In genomic region chrX:102159778-102160177, GRCm38 (mm10) we compare ENCODE assay signal across 9 mouse cellular contexts. TPM values are rescaled to one million over a fixed set of nuclear protein-coding genes. Genes with fewer than 3 reads are reported as not detected.
DNase-seq lines count a peak whose midpoint lies in the region; ATAC-seq lines count a peak whose summit lies in the region.
"Had no signal": no experiment of that assay in that cellular context is flagged by ENCODE, and none has a peak within 500 bp of the region (broad histone marks: within the 10 kb centered on the region; RNA-seq: fewer than 3 reads in every experiment).

No protein-coding gene starts in this region.

- no peak overlapping the region for H3K4me3 ChIP-seq in liver, embryonic 11.5 days (ENCODE audit: low read depth, low read length)
- H3K4me3 ChIP-seq: erythroblast, embryonic 14.5 days had no signal

- H3K27ac ChIP-seq in liver, embryonic 11.5 days (ENCODE audit: low read depth, low read length): no peak overlapping the region

- H3K4me1 ChIP-seq in liver, embryonic 11.5 days (replicated peaks; ENCODE audit: control insufficient read depth, insufficient read depth, low read length): no peaks in the 10 kb centered on the region

- no peaks in the 10 kb centered on the region for H3K36me3 ChIP-seq in liver, embryonic 11.5 days (ENCODE audit: control insufficient read depth, insufficient read depth, low read length)

- H3K9me3 ChIP-seq in liver, embryonic 11.5 days (ENCODE audit: control insufficient read depth, low read length): no peaks in the 10 kb centered on the region

- H3K9ac ChIP-seq in liver, embryonic 11.5 days (ENCODE audit: low read depth, low read length): no peak overlapping the region

- H3K27me3 ChIP-seq in liver, embryonic 11.5 days (replicated peaks; ENCODE audit: control insufficient read depth, insufficient read depth, low read length): no peaks in the 10 kb centered on the region; the same call in 1 of the 2 replicates

- DNase-seq in cerebellum, adult 9-10 months: peak; percentile 13
- no peak for DNase-seq in cerebellum, postnatal 4 days (ENCODE audit: low spot score in 2 of 2)
- peak; percentile 51 for DNase-seq in liver
- DNase-seq in liver, embryonic 11.5 days (ENCODE audit: low spot score): no peak
- peak; percentile 18 for DNase-seq in adrenal gland, postnatal 25 days
- peak; percentile 20 to 68 for DNase-seq in kidney, postnatal 36 days
- peak; percentile 6 for DNase-seq in testis, postnatal 14 days (ENCODE audit: low spot score)
- DNase-seq in layer of hippocampus, adult 9-10 months (ENCODE audit: low spot score): no peak

- no peak for ATAC-seq in liver, embryonic 11.5 days (replicated peaks; ENCODE audit: low FRiP score)

- 50% methylated on average over 2 of the region's 2 CpGs for WGBS in liver, embryonic 11.5 days

- H3K4me2 ChIP-seq in liver, embryonic 11.5 days: no peak overlapping the region

RNA-seq across cellular contexts. Expression of gene Ercc6l, which starts 2.9 kb away (rescaled TPM):
- 20.9 and 23.8 TPM in 2 replicates for polyA plus RNA-seq in liver, embryonic 11.5 days (2014; fragmentation: Nextera tagmentation; extraction: Ambion mirVana)
- 1.3 and 1.5 TPM in 2 replicates for total RNA-seq in adrenal gland, postnatal 25 days (2021)

RNA-seq across cellular contexts. Expression of gene Rps4x, which starts 29.4 kb away (rescaled TPM):
- 920 and 973 TPM in 2 replicates for polyA plus RNA-seq in liver, embryonic 11.5 days (2014; fragmentation: Nextera tagmentation; extraction: Ambion mirVana)
- 756 and 803 TPM in 2 replicates for total RNA-seq in adrenal gland, postnatal 25 days (2021)

RNA-seq across cellular contexts. Expression of gene Pin4, which starts 40.5 kb away (rescaled TPM):
- polyA plus RNA-seq in liver, embryonic 11.5 days (2014; fragmentation: Nextera tagmentation; extraction: Ambion mirVana): 75.7 and 82.0 TPM in 2 replicates
- 57.5 and 116 TPM in 2 replicates for total RNA-seq in adrenal gland, postnatal 25 days (2021)

Comparison
In these comparisons a context has a peak if more than half of its experiments do, and no peak if none do; other contexts are left out.
1. DNase-seq: peak in cerebellum, adult 9-10 months (single experiment), liver (single experiment), adrenal gland, postnatal 25 days (single experiment), kidney, postnatal 36 days (2 of 2) and testis, postnatal 14 days (single experiment); none in cerebellum, postnatal 4 days (0 of 2), liver, embryonic 11.5 days (single experiment) and layer of hippocampus, adult 9-10 months (single experiment).